In genomic region chr8:126592381-126592770, GRCm38 (mm10) we compare ENCODE assay signal across 8 mouse cellular contexts. TPM values are rescaled to one million over a fixed set of nuclear protein-coding genes. Genes with fewer than 3 reads are reported as not detected.
DNase-seq lines count a peak whose midpoint lies in the region; ATAC-seq and TF ChIP-seq lines count a peak whose summit lies in the region.

No protein-coding gene starts in this region.

- no peaks in the 10 kb centered on the region for H3K9me3 ChIP-seq in erythroblast, embryonic 14.5 days (ENCODE audit: control insufficient read depth, low read length)
- H3K9me3 ChIP-seq in forebrain, embryonic 11.5 days (ENCODE audit: control insufficient read depth, low read length), result no peaks in the 10 kb centered on the region
- no peaks in the 10 kb centered on the region for H3K9me3 ChIP-seq in hindbrain, postnatal 0 days (ENCODE audit: low read length)
- no peaks in the 10 kb centered on the region for H3K9me3 ChIP-seq in midbrain, embryonic 11.5 days (ENCODE audit: control insufficient read depth, low read length)

- peak; percentile 52 for DNase-seq in urinary bladder, adult 2 months (ENCODE audit: low spot score)
- DNase-seq in urinary bladder, postnatal 10 days (ENCODE audit: low spot score), result no peak
- DNase-seq in forebrain, embryonic 11.5 days (ENCODE audit: low spot score), result peak; percentile 74
- DNase-seq in hindbrain, postnatal 0 days (ENCODE audit: low spot score), result peak; percentile 51
- peak; percentile 95 for DNase-seq in midbrain, embryonic 11.5 days (ENCODE audit: low spot score, missing footprints)
- DNase-seq in thymus, adult 2 months, result no peak

- no peak for TF ChIP-seq CTCF in hindbrain, postnatal 0 days (IDR thresholded peaks at IDR 0.05; ENCODE audit: low read depth)
- TF ChIP-seq CTCF in thymus, adult 2 months (IDR thresholded peaks at IDR 0.05; ENCODE audit: borderline replicate concordance, control insufficient read depth, extremely low read depth, insufficient read depth, low read length, poor library complexity), result 0 out of 2 replicates have a peak, but pooled peaks have one; percentile 14

- H3K4me1 ChIP-seq in erythroblast, embryonic 14.5 days (ENCODE audit: control insufficient read depth), result peaks cover 86% of the 10 kb centered on the region
- H3K4me1 ChIP-seq in forebrain, embryonic 11.5 days (replicated peaks; ENCODE audit: control insufficient read depth, insufficient read depth, low read length), result peaks cover 45% of the 10 kb centered on the region
- H3K4me1 ChIP-seq in hindbrain, postnatal 0 days (ENCODE audit: insufficient read depth, low read length), result peaks cover 30% of the 10 kb centered on the region
- H3K4me1 ChIP-seq in midbrain, embryonic 11.5 days (ENCODE audit: control insufficient read depth, insufficient read depth, low read length), result peaks cover 61% of the 10 kb centered on the region
- peaks cover 30% of the 10 kb centered on the region for H3K4me1 ChIP-seq in thymus, adult 2 months (replicated peaks; ENCODE audit: control insufficient read depth, insufficient read depth, low read length)

- H3K27ac ChIP-seq in forebrain, embryonic 11.5 days (ENCODE audit: low read depth, low read length), result peak overlapping the region; percentile 80
- H3K27ac ChIP-seq in hindbrain, postnatal 0 days, result peak overlapping the region; percentile 100
- H3K27ac ChIP-seq in midbrain, embryonic 11.5 days (ENCODE audit: low read depth, low read length), result peak overlapping the region; percentile 83
- peak overlapping the region; percentile 93 for H3K27ac ChIP-seq in thymus, adult 2 months (ENCODE audit: control insufficient read depth, insufficient read depth, low read length)

- H3K9ac ChIP-seq in forebrain, embryonic 11.5 days (ENCODE audit: low read length), result peak overlapping the region; percentile 92
- peak overlapping the region; percentile 99 for H3K9ac ChIP-seq in hindbrain, postnatal 0 days (replicated peaks; ENCODE audit: low read length)
- H3K9ac ChIP-seq in midbrain, embryonic 11.5 days (ENCODE audit: low read length), result peak overlapping the region; percentile 99

- no peaks in the 10 kb centered on the region; the same call in 1 of the 2 replicates for H3K27me3 ChIP-seq in erythroblast, embryonic 14.5 days (ENCODE audit: control insufficient read depth)
- no peaks in the 10 kb centered on the region for H3K27me3 ChIP-seq in forebrain, embryonic 11.5 days (ENCODE audit: control insufficient read depth, insufficient read depth, low read length)
- H3K27me3 ChIP-seq in hindbrain, postnatal 0 days (ENCODE audit: insufficient read depth, low read length), result no peaks in the 10 kb centered on the region
- H3K27me3 ChIP-seq in midbrain, embryonic 11.5 days (ENCODE audit: control insufficient read depth, insufficient read depth, low read length), result no peaks in the 10 kb centered on the region; the same call in 1 of the 2 replicates
- H3K27me3 ChIP-seq in thymus, adult 2 months (ENCODE audit: control insufficient read depth, insufficient read depth, low read length), result no peaks in the 10 kb centered on the region

- peak overlapping the region; percentile 94 for H3K4me3 ChIP-seq in erythroblast, embryonic 14.5 days (replicated peaks)
- peak overlapping the region; percentile 72 for H3K4me3 ChIP-seq in forebrain, embryonic 11.5 days (ENCODE audit: low read depth, low read length)
- H3K4me3 ChIP-seq in hindbrain, postnatal 0 days (ENCODE audit: low read length), result peak overlapping the region; percentile 98
- H3K4me3 ChIP-seq in midbrain, embryonic 11.5 days (ENCODE audit: low read depth, low read length), result peak overlapping the region; percentile 99
- peak overlapping the region; percentile 97 for H3K4me3 ChIP-seq in thymus, adult 2 months (ENCODE audit: control insufficient read depth, insufficient read depth, low read length)

- WGBS in forebrain, embryonic 11.5 days, result 1% methylated on average over 41 of the region's 45 CpGs
- WGBS in hindbrain, postnatal 0 days, result 5% methylated on average over 34 of the region's 45 CpGs
- WGBS in midbrain, embryonic 11.5 days, result 0% methylated on average over 37 of the region's 45 CpGs
- under 1% methylated on average over 45 of the region's 45 CpGs for WGBS in thymus, adult 2 months

- peaks cover 31% of the 10 kb centered on the region for H3K36me3 ChIP-seq in erythroblast, embryonic 14.5 days (ENCODE audit: control insufficient read depth)
- no peaks in the 10 kb centered on the region; the same call in 1 of the 2 replicates for H3K36me3 ChIP-seq in forebrain, embryonic 11.5 days (ENCODE audit: control insufficient read depth, insufficient read depth, low read length)
- peaks cover 5% of the 10 kb centered on the region for H3K36me3 ChIP-seq in hindbrain, postnatal 0 days (ENCODE audit: insufficient read depth, low read length)
- H3K36me3 ChIP-seq in midbrain, embryonic 11.5 days (ENCODE audit: control insufficient read depth, insufficient read depth, low read length), result no peaks in the 10 kb centered on the region
- peaks cover 4% of the 10 kb centered on the region; the same call in 1 of the 2 replicates for H3K36me3 ChIP-seq in thymus, adult 2 months (ENCODE audit: control insufficient read depth, insufficient read depth, low read length)

- no peak for TF ChIP-seq POLR2A in thymus, adult 2 months (IDR thresholded peaks at IDR 0.05; ENCODE audit: control insufficient read depth, extremely low read depth, insufficient read depth, low read length, poor library complexity)

- no peak for ATAC-seq in erythroblast, adult 5-6 weeks (replicated peaks; ENCODE audit: low FRiP score, poor library complexity, severe bottlenecking)
- ATAC-seq in forebrain, embryonic 11.5 days (replicated peaks; ENCODE audit: low FRiP score), result no peak
- no peak for ATAC-seq in hindbrain, postnatal 0 days
- no peak for ATAC-seq in midbrain, embryonic 11.5 days (ENCODE audit: low FRiP score)

- peak overlapping the region; percentile 97 for H3K4me2 ChIP-seq in forebrain, embryonic 11.5 days (ENCODE audit: low read depth, low read length, severe bottlenecking)
- H3K4me2 ChIP-seq in hindbrain, postnatal 0 days (ENCODE audit: low read depth, low read length), result peak overlapping the region; percentile 99
- H3K4me2 ChIP-seq in midbrain, embryonic 11.5 days, result peak overlapping the region; percentile 84

RNA-seq across cellular contexts. Expression of gene Irf2bp2, which starts 1.4 kb away (rescaled TPM):
- polyA plus RNA-seq in erythroblast, embryonic 14.5 days (2012), result 1.2 and 1.3 TPM in 2 replicates
- total RNA-seq in erythroblast, adult 5-6 weeks (2015; ENCODE audit: low replicate concordance), result 21.3 and 34.7 TPM in 2 replicates
- total RNA-seq in erythroblast, adult 5-6 weeks (2017; ENCODE audit: low replicate concordance), result 19.5 and 25.1 TPM in 2 replicates
- polyA plus RNA-seq in urinary bladder, adult 2 months (2012; rRNA removed), result 33.4 and 35.5 TPM in 2 replicates
- 4.5 and 4.6 TPM in 2 replicates for polyA plus RNA-seq in forebrain, embryonic 11.5 days (2014; fragmentation: Nextera tagmentation; extraction: Ambion mirVana)
- total RNA-seq in hindbrain, postnatal 0 days (2014; rRNA removed), result 91.5 and 99.1 TPM in 2 replicates
- polyA plus RNA-seq in hindbrain, postnatal 0 days (2015; fragmentation: Nextera tagmentation; extraction: Ambion mirVana), result 10.2 and 11.4 TPM in 2 replicates
- polyA plus RNA-seq in midbrain, embryonic 11.5 days (2014; fragmentation: Nextera tagmentation; extraction: Ambion mirVana), result 4.4 and 4.5 TPM in 2 replicates
- 71.7 and 113 TPM in 2 replicates for polyA plus RNA-seq in thymus, adult 2 months (2012; rRNA removed)

Comparison
In these comparisons a context has a peak if more than half of its experiments do, and no peak if none do; other contexts are left out.
1. DNase-seq: peak in urinary bladder, adult 2 months (single experiment), forebrain, embryonic 11.5 days (single experiment), hindbrain, postnatal 0 days (single experiment) and midbrain, embryonic 11.5 days (single experiment); none in urinary bladder, postnatal 10 days (single experiment) and thymus, adult 2 months (single experiment).
2. Peak in every context shown above with its lines, with median percentiles within 50 percentile points of each other: H3K4me3 ChIP-seq, H3K27ac ChIP-seq, H3K4me2 ChIP-seq and H3K9ac ChIP-seq.